Mouse (Mus musculus): ENCODE data around the gene Svopl. TPM values are rescaled to one million over a fixed set of nuclear protein-coding genes. Genes with fewer than 3 reads are reported as not detected.

Gene Svopl
- polyA plus RNA-seq, 1 experiment, result not detected

GRCm38 (mm10) chr6:37951306-37951705 is 95.5 kb downstream of the Svopl start:
- no peak for TF ChIP-seq E2F4 (IDR thresholded peaks at IDR 0.05; ENCODE audit: insufficient read depth)
- Histone ChIP-seq H3K4me3 (no peak overlapping the region), H3K4me2 (ENCODE audit: low read depth) (no peak overlapping the region), H3ac (ENCODE audit: control insufficient read depth, insufficient read length) (no peak overlapping the region), H3K36me3 (ENCODE audit: control insufficient read depth, insufficient read depth) (peaks cover 28% of the 10 kb centered on the region), H3K27me3 (ENCODE audit: control insufficient read depth, insufficient read depth, insufficient read length) (no peaks in the 10 kb centered on the region), H3K79me2 (ENCODE audit: control insufficient read depth, insufficient read depth) (no peaks in the 10 kb centered on the region)

GRCm38 (mm10) chr6:37936498-37936897 is 110.3 kb downstream of the Svopl start:
- H3ac ChIP-seq (ENCODE audit: control insufficient read depth, insufficient read length), result no peak overlapping the region
- no peaks in the 10 kb centered on the region for H3K27me3 ChIP-seq (ENCODE audit: control insufficient read depth, insufficient read depth, insufficient read length)
- no peaks in the 10 kb centered on the region for H3K79me2 ChIP-seq (ENCODE audit: control insufficient read depth, insufficient read depth)
- H3K4me3 ChIP-seq, result no peak overlapping the region
- no peak for TF ChIP-seq USF1 (IDR thresholded peaks at IDR 0.05; ENCODE audit: low read depth)
- no peak for TF ChIP-seq TCF12 (IDR thresholded peaks at IDR 0.05; ENCODE audit: insufficient read depth, poor library complexity, severe bottlenecking)
- TF ChIP-seq MYOD1 (IDR thresholded peaks at IDR 0.05; ENCODE audit: control insufficient read depth in 1 of 3, insufficient read length in 2 of 3, low read depth in 2 of 3), result no peak
- TF ChIP-seq CEBPB (IDR thresholded peaks at IDR 0.05; ENCODE audit: insufficient read depth, poor library complexity, severe bottlenecking), result no peak
- TF ChIP-seq POLR2AphosphoS2 (IDR thresholded peaks at IDR 0.05; ENCODE audit: insufficient read length, low read depth), result no peak
- no peak for TF ChIP-seq REST (IDR thresholded peaks at IDR 0.05; ENCODE audit: insufficient read depth, insufficient read length)
- TF ChIP-seq MYOG (IDR thresholded peaks at IDR 0.05; ENCODE audit: control insufficient read depth in 1 of 3, insufficient read depth in 1 of 3, insufficient read length in 2 of 3, low read depth in 2 of 3), result no peak
- no peak for TF ChIP-seq TCF3 (IDR thresholded peaks at IDR 0.05; ENCODE audit: insufficient read length, low read depth)
- no peak for TF ChIP-seq POLR2A (IDR thresholded peaks at IDR 0.05; ENCODE audit: insufficient read length, low read depth)
- no peak for TF ChIP-seq E2F4 (IDR thresholded peaks at IDR 0.05; ENCODE audit: insufficient read depth)
- no peak for TF ChIP-seq MAX (IDR thresholded peaks at IDR 0.05; ENCODE audit: low read depth)
- H3K36me3 ChIP-seq (ENCODE audit: control insufficient read depth, insufficient read depth), result no peaks in the 10 kb centered on the region
- no peak overlapping the region for H3K4me2 ChIP-seq (ENCODE audit: low read depth)

Other genes starting within 250 kb of the Svopl start
- 9.3 TPM for gene Trim24, start 176.2 kb downstream of the Svopl start, polyA plus RNA-seq (2012; fragmentation: generic; extraction: Trizol)
- gene Tmem213, start 62.3 kb upstream of the Svopl start, polyA plus RNA-seq (2012; fragmentation: generic; extraction: Trizol), result not detected
- 0.01 TPM for gene Atp6v0a4, start 77.6 kb upstream of the Svopl start, polyA plus RNA-seq (2012; fragmentation: generic; extraction: Trizol)
- gene D630045J12Rik, start 207.0 kb upstream of the Svopl start, polyA plus RNA-seq (2012; fragmentation: generic; extraction: Trizol), result 0.77 TPM